Mouse (Mus musculus): Measurements from ENCODE around the gene Ppp1r26. TPM values are rescaled to one million over a fixed set of nuclear protein-coding genes. Genes with fewer than 3 reads are reported as not detected.

Ppp1r26 gene
- 7.2 TPM in 2 replicates for polyA plus RNA-seq (2016; fragmentation: Nextera tagmentation; extraction: Ambion mirVana)

GRCm38 (mm10) chr2:28446515-28447314 lies at the start of gene Ppp1r26:
Ppp1r26 (plus strand) TSS chr2:28446800.
- H3K4me2 ChIP-seq (replicated peaks) = peak within 1 kb of the TSS; percentile 93
- under 1% methylated on average over 111 of the region's 118 CpGs for WGBS
- peak within 1 kb of the TSS; percentile 84 for H3K9ac ChIP-seq
- H3K4me3 ChIP-seq = peak within 1 kb of the TSS; percentile 74
- H3K27ac ChIP-seq = peak within 1 kb of the TSS; percentile 59; the same call in 1 of the 2 replicates
- peak; percentile 23 for ATAC-seq (ENCODE audit: insufficient number of reproducible peaks, insufficient read depth, low FRiP score, low TSS enrichment)
- H3K36me3 ChIP-seq = 0 out of 2 replicates have a peak, but pooled peaks cover 10% of the 10 kb centered on the region
- H3K9me3 ChIP-seq = no peaks in the 10 kb centered on the region
- H3K27me3 ChIP-seq = no peaks in the 10 kb centered on the region
- H3K4me1 ChIP-seq = peaks cover 6% of the 10 kb centered on the region; the same call in 1 of the 2 replicates

GRCm38 (mm10) chr2:28396928-28397327 lies 49.7 kb upstream of the Ppp1r26 start:
- H3K4me3 ChIP-seq = no peak overlapping the region
- 73% methylated on average over 2 of the region's 2 CpGs for whole genome bisulfite sequencing
- no peak overlapping the region for H3K9ac ChIP-seq
- H3K27me3 ChIP-seq = no peaks in the 10 kb centered on the region
- H3K36me3 ChIP-seq = no peaks in the 10 kb centered on the region
- no peak overlapping the region for H3K4me2 ChIP-seq (replicated peaks)
- no peaks in the 10 kb centered on the region for H3K9me3 ChIP-seq
- no peak for ATAC-seq (ENCODE audit: insufficient number of reproducible peaks, insufficient read depth, low FRiP score, low TSS enrichment)
- H3K4me1 ChIP-seq = no peaks in the 10 kb centered on the region
- no peak overlapping the region for H3K27ac ChIP-seq

- no peak for ATAC-seq (ENCODE audit: insufficient number of reproducible peaks, insufficient read depth, low FRiP score, low TSS enrichment)
- no peak overlapping the region for H3K27ac ChIP-seq
- H3K4me1 ChIP-seq = no peaks in the 10 kb centered on the region
- no peak overlapping the region for H3K9ac ChIP-seq
- H3K27me3 ChIP-seq = no peaks in the 10 kb centered on the region
- WGBS = 55% methylated on average over 4 of the region's 4 CpGs
- no peaks in the 10 kb centered on the region for H3K9me3 ChIP-seq
- no peak overlapping the region for H3K4me3 ChIP-seq
- H3K36me3 ChIP-seq = no peaks in the 10 kb centered on the region
- no peak overlapping the region for H3K4me2 ChIP-seq (replicated peaks)
These were observed 49.0 kb upstream of the Ppp1r26 start for GRCm38 (mm10) chr2:28397417-28398119.

- Histone ChIP-seq H3K27me3 (no peaks in the 10 kb centered on the region), H3K36me3 (no peaks in the 10 kb centered on the region), H3K27ac (no peak overlapping the region), H3K4me2 (replicated peaks) (no peak overlapping the region), H3K9me3 (no peaks in the 10 kb centered on the region), H3K9ac (no peak overlapping the region), H3K4me3 (no peak overlapping the region), H3K4me1 (no peaks in the 10 kb centered on the region)
- WGBS = 54% methylated on average over 11 of the region's 11 CpGs
- no peak for ATAC-seq (ENCODE audit: insufficient number of reproducible peaks, insufficient read depth, low FRiP score, low TSS enrichment)
These were observed 45.0 kb upstream of the Ppp1r26 start for GRCm38 (mm10) chr2:28401647-28402046.

- H3K4me1 ChIP-seq = no peaks in the 10 kb centered on the region
- ATAC-seq (ENCODE audit: insufficient number of reproducible peaks, insufficient read depth, low FRiP score, low TSS enrichment) = no peak
- no peaks in the 10 kb centered on the region for H3K9me3 ChIP-seq
- no peak overlapping the region for H3K4me2 ChIP-seq (replicated peaks)
- H3K4me3 ChIP-seq = no peak overlapping the region
- no peaks in the 10 kb centered on the region for H3K36me3 ChIP-seq
- no peak overlapping the region for H3K27ac ChIP-seq
- no peaks in the 10 kb centered on the region for H3K27me3 ChIP-seq
- H3K9ac ChIP-seq = no peak overlapping the region
These were observed 44.5 kb upstream of the Ppp1r26 start for GRCm38 (mm10) chr2:28402128-28402527.

GRCm38 (mm10) chr2:28407796-28408195 lies 38.8 kb upstream of the Ppp1r26 start:
- Histone ChIP-seq H3K36me3 (no peaks in the 10 kb centered on the region), H3K27me3 (no peaks in the 10 kb centered on the region), H3K9me3 (no peaks in the 10 kb centered on the region), H3K4me2 (replicated peaks) (no peak overlapping the region), H3K4me1 (no peaks in the 10 kb centered on the region), H3K4me3 (no peak overlapping the region), H3K9ac (no peak overlapping the region), H3K27ac (no peak overlapping the region)
- 48% methylated on average over 7 of the region's 7 CpGs for WGBS
- ATAC-seq (ENCODE audit: insufficient number of reproducible peaks, insufficient read depth, low FRiP score, low TSS enrichment) = no peak

- H3K27ac ChIP-seq = no peak overlapping the region
- WGBS = 89% methylated on average over 4 of the region's 4 CpGs
- no peaks in the 10 kb centered on the region for H3K27me3 ChIP-seq
- no peak for ATAC-seq (ENCODE audit: insufficient number of reproducible peaks, insufficient read depth, low FRiP score, low TSS enrichment)
- no peaks in the 10 kb centered on the region for H3K9me3 ChIP-seq
- H3K9ac ChIP-seq = no peak overlapping the region
- H3K36me3 ChIP-seq = no peaks in the 10 kb centered on the region
- no peak overlapping the region for H3K4me2 ChIP-seq (replicated peaks)
- H3K4me3 ChIP-seq = no peak overlapping the region
- H3K4me1 ChIP-seq = no peaks in the 10 kb centered on the region
These were observed 37.5 kb upstream of the Ppp1r26 start for GRCm38 (mm10) chr2:28409144-28409543.

- Histone ChIP-seq H3K27me3 (no peaks in the 10 kb centered on the region), H3K9me3 (no peaks in the 10 kb centered on the region), H3K9ac (no peak overlapping the region), H3K27ac (no peak overlapping the region), H3K4me1 (no peaks in the 10 kb centered on the region), H3K4me2 (replicated peaks) (no peak overlapping the region), H3K4me3 (no peak overlapping the region), H3K36me3 (no peaks in the 10 kb centered on the region)
- ATAC-seq (ENCODE audit: insufficient number of reproducible peaks, insufficient read depth, low FRiP score, low TSS enrichment) = no peak
- WGBS = 60% methylated on average over 3 of the region's 3 CpGs
These were observed 37.0 kb upstream of the Ppp1r26 start for GRCm38 (mm10) chr2:28409566-28409965.

- Histone ChIP-seq H3K9me3 (no peaks in the 10 kb centered on the region), H3K36me3 (no peaks in the 10 kb centered on the region), H3K27ac (no peak overlapping the region), H3K9ac (no peak overlapping the region), H3K4me3 (no peak overlapping the region), H3K4me2 (replicated peaks) (no peak overlapping the region), H3K27me3 (no peaks in the 10 kb centered on the region), H3K4me1 (peaks cover 4% of the 10 kb centered on the region; the same call in 1 of the 2 replicates)
- ATAC-seq (ENCODE audit: insufficient number of reproducible peaks, insufficient read depth, low FRiP score, low TSS enrichment) = no peak
- 85% methylated on average over 6 of the region's 6 CpGs for WGBS
These were observed 33.7 kb upstream of the Ppp1r26 start for GRCm38 (mm10) chr2:28412936-28413335.

GRCm38 (mm10) chr2:28414116-28414756 lies 32.4 kb upstream of the Ppp1r26 start:
- Histone ChIP-seq H3K4me2 (replicated peaks) (no peak overlapping the region), H3K4me1 (peaks cover 4% of the 10 kb centered on the region; the same call in 1 of the 2 replicates), H3K36me3 (no peaks in the 10 kb centered on the region), H3K9me3 (no peaks in the 10 kb centered on the region), H3K27ac (no peak overlapping the region), H3K9ac (no peak overlapping the region), H3K27me3 (no peaks in the 10 kb centered on the region), H3K4me3 (no peak overlapping the region)
- ATAC-seq (ENCODE audit: insufficient number of reproducible peaks, insufficient read depth, low FRiP score, low TSS enrichment) = no peak
- WGBS = 85% methylated on average over 5 of the region's 5 CpGs

- Histone ChIP-seq H3K9me3 (no peaks in the 10 kb centered on the region), H3K27me3 (no peaks in the 10 kb centered on the region), H3K4me1 (peaks cover 4% of the 10 kb centered on the region; the same call in 1 of the 2 replicates), H3K4me2 (replicated peaks) (no peak overlapping the region), H3K36me3 (no peaks in the 10 kb centered on the region), H3K27ac (no peak overlapping the region), H3K9ac (no peak overlapping the region), H3K4me3 (no peak overlapping the region)
- no peak for ATAC-seq (ENCODE audit: insufficient number of reproducible peaks, insufficient read depth, low FRiP score, low TSS enrichment)
- WGBS = 90% methylated on average over 5 of the region's 5 CpGs
These were observed 31.9 kb upstream of the Ppp1r26 start for GRCm38 (mm10) chr2:28414757-28415137.
